Mouse (Mus musculus) liver, embryonic 14.5 days (tissue): ENCODE data around the gene Lypd6. TPM values are rescaled to one million over a fixed set of nuclear protein-coding genes. Genes with fewer than 3 reads are reported as not detected.

ENCODE experiments used
- ATAC-seq: fragments of 200-750 bp; cut with Nextera tagmentation; 2 replicates; pipeline ENCODE4 v1.8.0; 2017; ENCODE audit warnings: moderate number of reproducible peaks, mild to moderate bottlenecking, moderate library complexity; ENCODE audit not compliant: insufficient read depth
- DNase-seq, 3 experiments: peaks; one replicate each; pipeline ENCODE4 v3.0.0-alpha.2; 2012 to 2013; ENCODE audit warnings: low read depth in 3 of 3, low spot score in 3 of 3
- H3K27ac ChIP-seq: fragments of 300-500 bp; sonication (generic); 2 replicates; pipeline ENCODE4 v1.5.1; 2014; ENCODE audit warnings: moderate library complexity, mild to moderate bottlenecking, control low read depth, inconsistent platforms
- H3K27me3 ChIP-seq: fragments of 300-500 bp; sonication (generic); 2 replicates; pipeline ENCODE4 v1.6.1; 2014; ENCODE audit warnings: mild to moderate bottlenecking, low read length, moderate library complexity; ENCODE audit not compliant: control insufficient read depth, insufficient read depth
- H3K36me3 ChIP-seq: fragments of 300-500 bp; sonication (generic); replicated peaks from 2 replicates; pipeline ENCODE4 v1.6.1; 2014; ENCODE audit warnings: low read depth; ENCODE audit not compliant: control insufficient read depth, insufficient read depth
- H3K4me1 ChIP-seq, 2 experiments: fragments of 200-500 bp in 1 of 2; fragments of 300-500 bp in 1 of 2; sonication (generic) in 1 of 2; replicated peaks; 2 replicates each; pipeline ENCODE4 v1.6.1; 2012 to 2014; ENCODE audit warnings: antibody characterized with exemption in 1 of 2, inconsistent platforms in 1 of 2, low read length in 1 of 2; ENCODE audit not compliant: control insufficient read depth in 2 of 2, insufficient read depth in 2 of 2
- H3K4me2 ChIP-seq: fragments of 300-500 bp; sonication (generic); 2 replicates; pipeline ENCODE4 v1.6.1; 2014; ENCODE audit warnings: low read depth, mild to moderate bottlenecking, control low read depth, moderate library complexity
- H3K4me3 ChIP-seq, 2 experiments: fragments of 200-500 bp in 1 of 2; fragments of 300-500 bp in 1 of 2; sonication (generic) in 1 of 2; 2 replicates each; pipeline ENCODE4 v1.5.1; 2012 to 2014; ENCODE audit warnings: low read depth in 2 of 2, low read length in 2 of 2, mild to moderate bottlenecking in 2 of 2, control low read depth in 1 of 2, inconsistent platforms in 1 of 2, moderate library complexity in 1 of 2; ENCODE audit not compliant: insufficient read depth in 1 of 2
- H3K9ac ChIP-seq: fragments of 300-500 bp; sonication (generic); replicated peaks from 2 replicates; pipeline ENCODE4 v1.6.1; 2014; ENCODE audit warnings: mild to moderate bottlenecking, control low read depth, moderate library complexity
- H3K9me3 ChIP-seq: fragments of 300-500 bp; sonication (generic); 2 replicates; pipeline ENCODE4 v1.6.1; 2016; ENCODE audit warnings: low read length, mixed read lengths; ENCODE audit not compliant: control insufficient read depth
- CTCF ChIP-seq: IDR thresholded peaks from 2 replicates; pipeline ENCODE4 v1.5.1; 2016; ENCODE audit warnings: antibody characterized with exemption, low read depth, control low read depth
- EP300 ChIP-seq: IDR thresholded peaks from 2 replicates; pipeline ENCODE4 v1.6.1; 2016; ENCODE audit warnings: antibody characterized with exemption, low read depth
- WGBS: fragments of 180-500 bp; shearing (Covaris S2); extraction: QIAGEN DNeasy Blood & Tissue Kit; methylation state at CpG from one replicate; pipeline ENCODE4 v1.1.7; 2014; ENCODE audit not compliant: insufficient replicate concordance; 5-methylcytosine and 5-hydroxymethylcytosine counted together
- polyA plus RNA-seq, 2 experiments: library from polyadenylated mRNA; depleted of rRNA in 1 of 2; stranded (reverse) in 1 of 2; unstranded in 1 of 2; fragments of >200 nt; fragmentation: Nextera tagmentation in 1 of 2; extraction: Ambion mirVana in 1 of 2; gene quantifications; 2 replicates each; pipeline versions ENCODE4 v1.2.1 to v1.2.3; 2012 to 2014

The Lypd6 gene
- polyA plus RNA-seq, 2 experiments = 0.18 to 0.19 TPM

DNA sequence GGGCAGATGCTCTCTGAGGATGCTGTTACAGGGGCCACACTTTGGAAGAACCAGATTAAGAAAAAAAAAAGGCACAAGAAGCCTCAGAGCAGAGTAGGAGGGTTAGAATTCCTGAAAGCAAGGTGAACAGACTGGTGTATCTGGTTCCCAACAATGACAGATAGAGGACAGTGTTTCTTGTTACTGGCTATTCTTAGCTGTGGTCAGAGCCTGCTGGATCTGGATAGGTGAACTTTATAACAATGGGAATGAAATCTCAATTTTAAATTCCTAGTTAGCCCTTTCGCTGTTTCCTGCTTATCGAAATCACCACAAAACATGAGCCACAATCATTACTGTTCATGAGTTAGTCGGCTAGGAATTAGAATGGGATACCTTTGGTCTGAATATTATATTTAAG is 93.8 kb downstream of the Lypd6 start:
- Histone ChIP-seq H3K4me2 (no peak overlapping the region), H3K4me1 (no peaks in the 10 kb centered on the region), H3K27ac (no peak overlapping the region), H3K9ac (no peak overlapping the region), H3K9me3 (no peaks in the 10 kb centered on the region), H3K4me3 (no peak overlapping the region), H3K36me3 (no peaks in the 10 kb centered on the region), H3K27me3 (no peaks in the 10 kb centered on the region)
- DNase-seq (no peak), ATAC-seq (no peak)
- TF ChIP-seq EP300 = no peak
- no peak for TF ChIP-seq CTCF
- 67% methylated on average over 3 of the region's 3 CpGs for WGBS

DNA sequence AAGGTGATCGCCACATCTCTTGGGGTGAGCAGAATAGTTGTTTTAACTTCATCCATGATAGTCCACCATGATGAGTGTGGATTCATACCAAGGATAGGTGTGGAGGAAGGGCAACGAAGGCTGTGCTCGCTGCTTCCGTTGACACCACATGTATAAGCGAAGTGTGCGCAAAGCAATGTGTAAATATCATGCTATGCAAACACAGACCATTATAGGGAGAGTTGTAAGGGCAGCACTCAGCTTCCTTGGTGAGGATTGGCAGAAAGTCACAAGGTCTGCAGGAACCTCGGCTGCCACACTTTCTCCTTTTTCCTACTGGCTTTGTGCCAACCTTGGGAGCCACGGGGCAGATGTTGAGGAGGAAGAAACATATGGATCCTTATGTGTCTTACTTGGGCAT is 97.4 kb downstream of the Lypd6 start:
- Histone ChIP-seq H3K4me3 (no peak overlapping the region), H3K27me3 (no peaks in the 10 kb centered on the region), H3K27ac (no peak overlapping the region), H3K9ac (no peak overlapping the region), H3K4me2 (no peak overlapping the region), H3K9me3 (no peaks in the 10 kb centered on the region), H3K36me3 (no peaks in the 10 kb centered on the region), H3K4me1 (no peaks in the 10 kb centered on the region)
- 68% methylated on average over 8 of the region's 8 CpGs for WGBS
- DNase-seq (no peak), ATAC-seq (no peak)
- TF ChIP-seq CTCF = no peak
- no peak for TF ChIP-seq EP300

DNA sequence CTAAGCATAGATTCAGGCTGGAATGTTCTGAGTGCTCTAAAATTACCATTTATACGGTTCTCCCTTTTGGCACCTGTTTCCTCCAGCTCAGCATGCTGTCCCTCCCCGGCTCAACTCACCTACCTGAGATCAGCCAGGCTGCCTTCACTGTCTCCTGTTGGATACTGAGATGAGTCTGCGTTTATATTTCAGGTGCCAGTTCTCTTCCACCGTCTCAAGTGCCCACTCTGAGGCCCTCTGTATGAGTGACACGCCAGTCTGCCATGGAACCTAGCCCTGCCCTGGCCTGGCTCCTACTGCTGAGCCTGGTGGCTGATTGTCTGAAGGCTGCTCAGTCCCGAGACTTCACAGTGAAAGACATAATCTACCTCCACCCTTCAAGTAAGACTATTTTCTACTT is 99.0 kb downstream of the Lypd6 start:
- H3K9ac ChIP-seq = no peak overlapping the region
- H3K36me3 ChIP-seq = no peaks in the 10 kb centered on the region
- H3K4me1 ChIP-seq = no peaks in the 10 kb centered on the region
- 44% methylated on average over 6 of the region's 6 CpGs for WGBS
- ATAC-seq (no peak), DNase-seq (no peak)
- no peak for TF ChIP-seq CTCF
- no peak for TF ChIP-seq EP300
- H3K9me3 ChIP-seq = no peaks in the 10 kb centered on the region
- no peak overlapping the region for H3K27ac ChIP-seq
- no peak overlapping the region for H3K4me2 ChIP-seq
- H3K27me3 ChIP-seq = no peaks in the 10 kb centered on the region
- no peak overlapping the region for H3K4me3 ChIP-seq

DNA sequence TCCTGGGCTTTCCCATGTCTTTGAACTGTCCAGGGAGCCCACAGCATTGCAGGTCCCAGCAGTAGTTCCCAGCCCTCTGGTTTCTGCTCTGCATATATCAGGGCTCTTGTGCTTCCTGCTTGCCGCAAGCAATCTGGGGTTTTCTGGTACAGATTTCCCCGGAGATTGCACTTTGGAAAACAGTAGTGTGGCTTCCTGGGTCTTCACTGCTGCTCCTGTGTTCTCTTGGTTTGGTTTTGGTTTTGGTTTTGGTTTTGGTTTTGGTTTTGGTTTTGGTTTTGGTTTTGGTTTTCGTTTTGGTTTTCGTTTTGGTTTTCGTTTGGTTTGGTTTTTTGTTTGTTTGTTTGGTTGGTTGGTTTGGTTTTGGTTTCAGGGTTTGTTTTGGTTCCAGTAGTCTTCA is 99.9 kb downstream of the Lypd6 start:
- H3K4me3 ChIP-seq = no peak overlapping the region
- TF ChIP-seq CTCF (no peak), EP300 (no peak)
- no peak for ATAC-seq
- no peak overlapping the region for H3K4me2 ChIP-seq
- H3K9me3 ChIP-seq = no peaks in the 10 kb centered on the region
- no peak for DNase-seq
- H3K27ac ChIP-seq = no peak overlapping the region
- H3K27me3 ChIP-seq = no peaks in the 10 kb centered on the region
- 33% methylated on average over 5 of the region's 5 CpGs for WGBS
- no peaks in the 10 kb centered on the region for H3K4me1 ChIP-seq
- no peak overlapping the region for H3K9ac ChIP-seq
- no peaks in the 10 kb centered on the region for H3K36me3 ChIP-seq

DNA sequence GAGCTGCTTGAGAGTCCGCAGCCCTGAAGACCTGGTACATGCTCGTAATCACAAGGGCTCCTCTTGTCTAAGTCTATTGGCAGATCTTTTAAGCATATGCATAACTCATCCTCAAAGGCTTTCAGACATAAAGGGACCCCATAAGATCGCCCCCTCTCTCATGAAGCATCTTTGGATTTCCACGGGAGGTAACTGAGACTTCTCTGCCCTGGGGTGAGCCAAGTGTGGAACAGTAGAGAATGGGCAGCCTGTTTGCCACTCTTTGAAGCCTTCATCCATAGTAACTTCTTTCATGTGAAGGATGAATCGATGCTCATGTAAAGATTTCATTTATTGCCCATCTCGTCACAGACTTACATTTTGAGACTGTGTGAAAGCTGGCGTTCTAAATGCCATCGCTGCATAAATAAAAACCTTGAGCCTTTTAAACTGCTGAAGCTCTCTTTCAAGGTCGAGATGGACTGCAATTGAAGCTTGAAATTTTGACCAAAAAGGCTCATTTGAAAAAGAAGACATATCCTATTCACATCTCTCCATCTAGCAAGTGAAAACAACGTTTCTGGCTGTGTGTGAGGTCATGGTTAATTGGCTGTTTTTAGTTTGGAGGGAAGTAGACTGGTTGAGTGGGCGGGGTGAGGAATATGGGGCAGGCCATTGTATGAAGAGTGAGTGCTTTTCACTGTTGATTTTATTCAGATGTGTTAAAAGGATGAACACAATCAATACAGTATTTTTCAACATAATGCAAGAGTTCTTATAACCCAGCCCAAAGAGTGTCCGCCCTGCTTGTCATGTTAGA is 107.7 kb downstream of the Lypd6 start:
- H3K27ac ChIP-seq = no peak overlapping the region
- no peaks in the 10 kb centered on the region for H3K4me1 ChIP-seq
- H3K9ac ChIP-seq = no peak overlapping the region
- 59% methylated on average over 12 of the region's 12 CpGs for WGBS
- H3K4me3 ChIP-seq = no peak overlapping the region
- no peaks in the 10 kb centered on the region for H3K27me3 ChIP-seq
- H3K4me2 ChIP-seq = no peak overlapping the region
- no peaks in the 10 kb centered on the region for H3K36me3 ChIP-seq
- DNase-seq = no peak
- no peak for ATAC-seq
- TF ChIP-seq CTCF (no peak), EP300 (no peak)
- H3K9me3 ChIP-seq = no peaks in the 10 kb centered on the region
